Mouse (Mus musculus) heart, embryonic 12.5 days (tissue): ENCODE data around the gene Gga3. TPM values are rescaled to one million over a fixed set of nuclear protein-coding genes. Genes with fewer than 3 reads are reported as not detected.
A peak's percentile ranks its signal among the peaks of the same experiment; 100 is the strongest.

ENCODE experiments used
- ATAC-seq: fragments of 200-750 bp; cut with Nextera tagmentation; 2 replicates; pipeline ENCODE4 v1.8.0; 2017; ENCODE audit warnings: moderate TSS enrichment, moderate library complexity; ENCODE audit not compliant: insufficient number of reproducible peaks, low FRiP score
- H3K27ac ChIP-seq: fragments of 300-500 bp; sonication (generic); 2 replicates; pipeline ENCODE4 v1.5.1; 2016; ENCODE audit warnings: mild to moderate bottlenecking, moderate library complexity; ENCODE audit not compliant: poor library complexity, severe bottlenecking
- H3K27me3 ChIP-seq: fragments of 300-500 bp; sonication (generic); replicated peaks from 2 replicates; pipeline ENCODE4 v1.6.1; 2016; ENCODE audit warnings: mild to moderate bottlenecking, moderate library complexity
- H3K36me3 ChIP-seq: fragments of 300-500 bp; sonication (generic); 2 replicates; pipeline ENCODE4 v1.6.1; 2016; ENCODE audit warnings: mild to moderate bottlenecking, moderate library complexity
- H3K4me1 ChIP-seq: fragments of 300-500 bp; sonication (generic); replicated peaks from 2 replicates; pipeline ENCODE4 v1.6.1; 2016; ENCODE audit warnings: mild to moderate bottlenecking
- H3K4me2 ChIP-seq: fragments of 300-500 bp; sonication (generic); 2 replicates; pipeline ENCODE4 v1.6.1; 2016; ENCODE audit warnings: mild to moderate bottlenecking, moderate library complexity
- H3K4me3 ChIP-seq: fragments of 300-500 bp; sonication (generic); 2 replicates; pipeline ENCODE4 v1.5.1; 2016; ENCODE audit warnings: mild to moderate bottlenecking
- H3K9ac ChIP-seq: fragments of 300-500 bp; sonication (generic); 2 replicates; pipeline ENCODE4 v1.6.1; 2016; ENCODE audit warnings: mild to moderate bottlenecking, moderate library complexity
- H3K9me3 ChIP-seq: fragments of 300-500 bp; sonication (generic); replicated peaks from 2 replicates; pipeline ENCODE4 v1.6.1; 2016; ENCODE audit warnings: mild to moderate bottlenecking, moderate library complexity
- WGBS: fragments of 180-500 bp; shearing (Covaris S2); methylation state at CpG from one replicate; pipeline ENCODE4 v1.1.7; 2016; 5-methylcytosine and 5-hydroxymethylcytosine counted together
- polyA plus RNA-seq: library from polyadenylated mRNA; unstranded; fragments of >200 nt; fragmentation: Nextera tagmentation; extraction: Ambion mirVana; gene quantifications from 2 replicates; pipeline ENCODE4 v1.2.1, GENCODE M21; 2016

The Gga3 gene
- polyA plus RNA-seq, 1 experiment from 2014 or later, result 21.9 TPM

DNA sequence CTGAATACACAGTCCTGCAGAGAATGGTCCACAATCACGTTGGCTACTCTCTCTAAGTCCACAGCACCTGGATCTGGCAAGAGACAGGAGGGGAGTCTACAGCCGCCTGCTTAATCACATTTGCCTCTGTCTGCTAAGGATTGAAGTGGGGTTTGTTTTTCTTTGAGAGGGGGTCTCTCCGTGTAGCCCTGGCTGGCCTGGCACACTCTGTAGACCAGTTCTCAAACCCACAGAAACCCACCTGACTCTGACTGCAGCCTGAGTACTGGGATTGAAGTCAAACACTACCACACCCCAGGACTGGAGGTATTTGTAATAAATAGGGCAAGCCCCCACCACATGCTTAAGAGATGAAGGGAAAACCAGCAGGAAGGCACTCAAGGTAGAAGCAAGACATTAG, 5.7 kb upstream of the Gga3 start:
- Histone ChIP-seq H3K4me2 (no peak overlapping the region), H3K9ac (0 out of 2 replicates have a peak overlapping the region, but pooled peaks have one; percentile 17), H3K27ac (no peak overlapping the region), H3K4me3 (no peak overlapping the region), H3K4me1 (peaks cover 31% of the 10 kb centered on the region), H3K36me3 (peaks cover 53% of the 10 kb centered on the region), H3K9me3 (no peaks in the 10 kb centered on the region), H3K27me3 (no peaks in the 10 kb centered on the region)
- ATAC-seq, result no peak
- 65% methylated on average over 3 of the region's 3 CpGs for WGBS

DNA sequence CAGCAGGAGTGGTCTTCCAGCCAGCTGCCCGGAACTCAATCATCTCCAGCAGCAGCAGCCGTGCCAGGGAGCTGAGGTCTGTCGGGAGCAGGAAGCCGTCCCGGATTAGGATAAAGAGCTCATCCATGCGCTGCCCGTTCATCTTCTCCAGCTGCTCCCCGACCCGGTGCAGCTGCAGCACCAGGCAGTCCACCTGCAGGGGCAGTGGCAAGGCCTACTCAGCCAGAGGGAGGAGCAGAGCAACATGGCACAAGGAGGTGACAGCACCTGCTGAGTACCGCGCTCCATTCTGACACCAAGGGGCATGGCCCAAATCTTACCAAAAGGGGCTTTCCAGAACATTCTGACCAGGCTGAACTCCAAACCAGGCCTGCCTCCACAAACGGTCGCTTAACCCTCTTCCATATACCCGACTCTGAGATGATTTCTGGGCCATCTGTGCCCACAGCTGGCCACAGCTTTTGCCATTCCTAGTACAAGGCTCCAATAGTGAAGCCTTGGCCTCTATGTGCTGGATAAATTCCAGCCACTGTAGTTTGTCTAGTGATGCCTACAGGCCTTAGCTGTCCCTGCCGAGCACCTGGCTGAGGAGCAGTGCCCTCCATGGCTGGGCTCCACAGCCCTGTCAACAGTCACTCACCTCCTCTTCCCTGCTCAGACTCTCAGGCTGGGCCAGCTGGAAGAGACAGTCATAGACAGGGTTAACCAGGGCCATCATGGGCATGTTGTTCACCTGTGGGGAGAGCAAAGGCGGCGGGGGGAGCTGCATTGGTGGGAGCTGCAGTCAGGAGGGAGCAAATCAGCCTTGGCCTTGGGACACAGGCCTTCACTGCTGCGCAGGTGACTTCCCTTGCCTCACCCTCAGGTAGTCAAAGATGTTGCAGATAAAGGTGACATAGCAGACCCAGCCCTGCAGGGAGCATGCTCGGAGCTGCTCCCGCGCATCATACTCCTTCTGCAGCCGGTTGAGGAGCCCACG, 4.9 kb upstream of the Gga3 start:
- Histone ChIP-seq H3K27ac (no peak overlapping the region), H3K4me2 (no peak overlapping the region), H3K4me3 (no peak overlapping the region), H3K9ac (no peak overlapping the region), H3K36me3 (peaks cover 50% of the 10 kb centered on the region), H3K27me3 (no peaks in the 10 kb centered on the region), H3K9me3 (no peaks in the 10 kb centered on the region), H3K4me1 (peaks cover 24% of the 10 kb centered on the region)
- no peak for ATAC-seq
- 82% methylated on average over 23 of the region's 23 CpGs for WGBS

DNA sequence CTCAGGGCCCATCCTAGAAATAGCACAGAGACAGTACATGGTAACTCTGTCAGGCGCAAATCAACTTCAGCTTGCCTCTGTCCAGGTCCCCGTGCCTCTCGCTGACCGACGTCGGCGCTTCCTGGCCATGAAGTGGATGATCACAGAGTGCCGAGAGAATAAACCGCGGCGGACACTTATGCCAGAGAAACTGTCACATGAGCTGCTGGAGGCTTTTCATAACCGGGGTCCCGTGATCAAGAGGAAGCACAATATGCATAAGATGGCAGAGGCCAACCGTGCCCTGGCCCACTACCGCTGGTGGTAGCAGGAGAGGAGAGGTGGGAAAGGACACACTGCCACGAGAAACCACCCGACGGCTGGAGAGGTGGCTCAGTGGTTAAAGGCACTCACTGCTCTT, 2.9 kb upstream of the Gga3 start:
- H3K9ac ChIP-seq, result no peak overlapping the region
- no peak overlapping the region for H3K27ac ChIP-seq
- H3K36me3 ChIP-seq, result peaks cover 50% of the 10 kb centered on the region
- H3K9me3 ChIP-seq, result no peaks in the 10 kb centered on the region
- ATAC-seq, result no peak
- no peak overlapping the region for H3K4me3 ChIP-seq
- WGBS, result 91% methylated on average over 18 of the region's 18 CpGs
- no peak overlapping the region for H3K4me2 ChIP-seq
- no peaks in the 10 kb centered on the region for H3K27me3 ChIP-seq
- peaks cover 27% of the 10 kb centered on the region for H3K4me1 ChIP-seq

GRCm38 (mm10) chr11:115604304-115604696, 449 bp upstream of the Gga3 start:
- peaks cover 56% of the 10 kb centered on the region for H3K36me3 ChIP-seq
- H3K9me3 ChIP-seq, result no peaks in the 10 kb centered on the region
- peak overlapping the region; percentile 89 for H3K4me3 ChIP-seq
- H3K4me2 ChIP-seq, result peak overlapping the region; percentile 94
- peaks cover 47% of the 10 kb centered on the region for H3K4me1 ChIP-seq
- ATAC-seq, result peak; percentile 9; the same call in 1 of the 2 replicates
- peak overlapping the region; percentile 84 for H3K27ac ChIP-seq
- no peaks in the 10 kb centered on the region for H3K27me3 ChIP-seq
- WGBS, result under 1% methylated on average over 26 of the region's 26 CpGs
- H3K9ac ChIP-seq, result peak overlapping the region; percentile 93

DNA sequence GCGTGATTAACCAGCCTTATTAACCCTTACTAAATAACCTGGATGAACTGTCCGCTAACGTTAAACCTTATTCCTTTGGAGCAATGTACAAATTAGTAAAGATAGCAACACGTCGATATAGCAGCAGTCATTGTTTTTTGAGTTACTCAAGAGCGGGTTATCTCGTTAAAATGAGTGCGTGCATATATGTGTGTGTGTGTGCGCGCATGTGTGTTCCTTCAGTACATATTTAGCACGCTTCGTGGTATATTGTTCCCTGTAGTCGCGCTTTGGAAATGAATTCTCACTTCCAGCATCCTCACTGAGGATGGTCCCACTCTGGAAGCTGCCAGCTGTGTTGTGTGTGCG, 749 bp downstream of the Gga3 start:
- H3K4me2 ChIP-seq, result peak overlapping the region; percentile 94
- peaks cover 47% of the 10 kb centered on the region for H3K4me1 ChIP-seq
- H3K9ac ChIP-seq, result peak overlapping the region; percentile 93
- WGBS, result 6% methylated on average over 15 of the region's 15 CpGs
- H3K27me3 ChIP-seq, result no peaks in the 10 kb centered on the region
- H3K4me3 ChIP-seq, result peak overlapping the region; percentile 89
- peak overlapping the region; percentile 84 for H3K27ac ChIP-seq
- H3K36me3 ChIP-seq, result peaks cover 53% of the 10 kb centered on the region
- ATAC-seq, result no peak
- H3K9me3 ChIP-seq, result no peaks in the 10 kb centered on the region

- WGBS, result 53% methylated on average over 4 of the region's 4 CpGs
- no peak overlapping the region for H3K4me3 ChIP-seq
- H3K4me1 ChIP-seq, result peaks cover 47% of the 10 kb centered on the region
Observed at GRCm38 (mm10) chr11:115601174-115601573, 2.7 kb downstream of the Gga3 start.

DNA sequence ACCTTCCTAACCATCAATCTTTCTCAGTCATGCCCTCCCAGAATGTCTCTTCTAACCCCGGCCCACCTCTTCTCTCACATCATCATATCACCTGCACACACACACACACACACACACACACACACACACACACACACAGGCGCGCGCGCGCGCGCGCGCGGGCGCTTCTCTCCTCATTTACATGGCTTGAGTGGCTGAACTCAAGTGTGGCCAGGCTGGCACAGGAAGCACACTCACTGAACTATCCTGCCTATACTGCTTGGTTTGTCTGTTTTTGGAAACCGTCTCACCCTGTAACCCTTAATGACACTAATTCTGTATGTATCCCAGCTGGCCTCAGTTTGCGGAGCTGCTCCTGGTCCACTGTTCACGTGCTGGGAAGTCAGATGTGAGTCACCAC, 3.1 kb downstream of the Gga3 start:
- WGBS, result 85% methylated on average over 15 of the region's 15 CpGs
- Histone ChIP-seq H3K36me3 (peaks cover 50% of the 10 kb centered on the region), H3K4me3 (no peak overlapping the region), H3K4me1 (peaks cover 47% of the 10 kb centered on the region), H3K9me3 (no peaks in the 10 kb centered on the region), H3K4me2 (peak overlapping the region; percentile 15; the same call in 1 of the 2 replicates), H3K9ac (no peak overlapping the region), H3K27ac (no peak overlapping the region), H3K27me3 (no peaks in the 10 kb centered on the region)
- ATAC-seq, result no peak

More at GRCm38 (mm10) chr11:115601174-115601573, 2.7 kb downstream of the Gga3 start:
- Histone ChIP-seq H3K4me2 (peak overlapping the region; percentile 15; the same call in 1 of the 2 replicates), H3K36me3 (peaks cover 50% of the 10 kb centered on the region), H3K9me3 (no peaks in the 10 kb centered on the region), H3K27ac (no peak overlapping the region), H3K9ac (no peak overlapping the region), H3K27me3 (no peaks in the 10 kb centered on the region)
- ATAC-seq, result no peak

DNA sequence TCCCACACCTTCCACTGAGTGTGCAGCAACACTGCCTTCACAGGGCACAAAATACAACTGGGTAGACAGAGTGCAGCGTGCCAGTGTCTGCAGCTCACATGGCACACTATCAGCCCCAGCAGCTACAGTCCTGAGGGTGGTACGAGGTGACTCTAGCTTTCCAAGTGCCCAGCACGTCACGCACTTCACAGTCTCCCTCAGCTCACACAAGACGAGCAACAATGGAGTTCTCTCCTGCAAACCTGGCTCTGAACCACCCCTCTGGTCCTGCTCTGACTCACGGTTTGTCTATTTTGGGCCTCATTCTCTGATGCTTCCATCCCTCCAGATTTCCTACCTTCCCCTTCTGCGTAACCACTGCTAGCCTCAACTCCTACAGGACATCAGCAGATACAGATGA, 4.1 kb downstream of the Gga3 start:
- H3K27ac ChIP-seq, result no peak overlapping the region
- no peak overlapping the region for H3K9ac ChIP-seq
- no peak overlapping the region for H3K4me3 ChIP-seq
- no peak overlapping the region for H3K4me2 ChIP-seq
- H3K27me3 ChIP-seq, result no peaks in the 10 kb centered on the region
- H3K9me3 ChIP-seq, result no peaks in the 10 kb centered on the region
- no peak for ATAC-seq
- H3K4me1 ChIP-seq, result peaks cover 37% of the 10 kb centered on the region
- H3K36me3 ChIP-seq, result peaks cover 51% of the 10 kb centered on the region
- WGBS, result 83% methylated on average over 7 of the region's 7 CpGs

DNA sequence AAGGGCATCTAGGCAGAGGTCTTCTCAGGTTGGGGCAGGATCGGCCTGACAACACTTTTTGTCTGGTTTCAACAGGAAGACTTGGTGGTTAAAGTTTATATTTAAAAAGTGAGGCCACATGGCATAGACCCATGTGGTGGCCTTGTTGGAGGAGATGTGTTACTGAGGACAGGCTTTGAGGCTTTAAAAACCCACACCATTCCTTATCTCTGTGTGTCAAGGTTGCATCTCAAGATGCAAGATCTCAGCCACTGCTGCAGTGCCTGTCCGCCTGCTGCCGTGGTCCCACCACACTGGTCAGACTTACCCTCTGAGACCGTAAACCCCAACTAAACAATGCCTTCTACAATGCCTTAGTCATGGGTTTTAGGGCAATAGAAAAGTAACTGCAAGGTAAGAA, 5.5 kb downstream of the Gga3 start:
- 92% methylated on average over 4 of the region's 4 CpGs for WGBS
- no peak for ATAC-seq
- Histone ChIP-seq H3K27me3 (no peaks in the 10 kb centered on the region), H3K4me3 (no peak overlapping the region), H3K9me3 (no peaks in the 10 kb centered on the region), H3K36me3 (peaks cover 65% of the 10 kb centered on the region), H3K4me1 (peaks cover 34% of the 10 kb centered on the region), H3K9ac (no peak overlapping the region), H3K27ac (no peak overlapping the region), H3K4me2 (no peak overlapping the region)

- Histone ChIP-seq H3K27ac (no peak overlapping the region), H3K9ac (no peak overlapping the region), H3K4me2 (no peak overlapping the region), H3K27me3 (no peaks in the 10 kb centered on the region), H3K36me3 (peaks cover 84% of the 10 kb centered on the region), H3K9me3 (no peaks in the 10 kb centered on the region), H3K4me3 (no peak overlapping the region), H3K4me1 (peaks cover 7% of the 10 kb centered on the region; the same call in 1 of the 2 replicates)
- ATAC-seq, result no peak
- 91% methylated on average over 3 of the region's 3 CpGs for WGBS
Observed at GRCm38 (mm10) chr11:115595209-115595608, 8.6 kb downstream of the Gga3 start.

GRCm38 (mm10) chr11:115590526-115591075, 13.2 kb downstream of the Gga3 start:
- Histone ChIP-seq H3K4me1 (no peaks in the 10 kb centered on the region), H3K27me3 (no peaks in the 10 kb centered on the region), H3K9ac (no peak overlapping the region), H3K9me3 (no peaks in the 10 kb centered on the region), H3K36me3 (peaks cover 92% of the 10 kb centered on the region), H3K4me2 (no peak overlapping the region), H3K27ac (no peak overlapping the region), H3K4me3 (no peak overlapping the region)
- ATAC-seq, result no peak
- 80% methylated on average over 2 of the region's 2 CpGs for WGBS
